Mouse (Mus musculus): ENCODE measurements around the gene Traf1.

Traf1 gene

DNA sequence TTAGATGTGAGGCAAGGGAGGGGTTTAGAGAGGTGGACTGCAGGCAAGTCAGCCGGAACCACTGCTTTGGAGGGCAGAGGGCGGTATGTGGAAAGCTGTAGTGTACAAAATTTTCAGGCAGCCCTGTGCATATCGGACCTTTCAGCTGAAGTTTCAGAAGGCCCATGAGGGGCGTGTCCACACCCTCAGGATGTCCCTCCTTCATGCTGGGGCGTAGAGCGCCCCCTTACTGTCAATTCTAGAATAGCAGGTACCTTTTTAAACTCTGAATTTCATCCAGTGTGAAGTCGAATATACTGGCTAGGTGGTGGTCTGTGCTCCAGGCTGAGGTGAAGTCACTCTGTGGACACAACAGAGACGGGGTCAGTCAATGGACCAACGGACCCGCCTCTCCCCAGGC is 63.8 kb downstream of the Traf1 start:
- peak; percentile 55 for DNase-seq

DNA sequence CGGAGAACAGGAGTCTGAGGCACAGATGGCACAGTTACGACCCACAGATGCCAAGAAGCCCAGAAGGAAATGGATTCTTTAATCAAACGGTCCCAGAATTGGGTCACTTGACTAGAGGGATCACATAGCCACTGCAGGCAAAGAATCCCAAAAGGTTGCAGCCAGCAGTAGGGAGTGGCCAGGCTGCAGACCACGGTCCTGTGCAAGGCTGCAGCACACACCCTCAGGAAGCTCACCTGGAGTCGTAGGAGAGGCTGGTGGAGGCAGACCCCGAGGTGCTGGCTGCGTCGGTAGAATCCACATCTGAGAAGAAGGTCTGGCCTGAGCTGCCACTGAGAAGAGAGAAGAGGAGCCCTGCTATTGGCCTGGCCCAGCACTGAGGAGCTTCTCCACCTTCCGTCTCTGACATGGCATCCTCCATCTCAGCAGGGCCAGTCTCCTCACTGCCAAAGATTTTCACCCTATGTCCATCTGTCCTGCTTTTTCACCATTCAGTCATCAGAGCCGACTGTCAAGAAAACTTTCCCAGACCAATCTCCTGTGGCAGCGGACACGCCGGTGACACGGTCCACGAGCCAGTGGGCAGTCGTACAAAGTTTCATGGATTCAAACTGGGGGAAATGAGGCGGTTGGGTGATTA is 64.6 kb downstream of the Traf1 start:
- DNase-seq, result no peak

DNA sequence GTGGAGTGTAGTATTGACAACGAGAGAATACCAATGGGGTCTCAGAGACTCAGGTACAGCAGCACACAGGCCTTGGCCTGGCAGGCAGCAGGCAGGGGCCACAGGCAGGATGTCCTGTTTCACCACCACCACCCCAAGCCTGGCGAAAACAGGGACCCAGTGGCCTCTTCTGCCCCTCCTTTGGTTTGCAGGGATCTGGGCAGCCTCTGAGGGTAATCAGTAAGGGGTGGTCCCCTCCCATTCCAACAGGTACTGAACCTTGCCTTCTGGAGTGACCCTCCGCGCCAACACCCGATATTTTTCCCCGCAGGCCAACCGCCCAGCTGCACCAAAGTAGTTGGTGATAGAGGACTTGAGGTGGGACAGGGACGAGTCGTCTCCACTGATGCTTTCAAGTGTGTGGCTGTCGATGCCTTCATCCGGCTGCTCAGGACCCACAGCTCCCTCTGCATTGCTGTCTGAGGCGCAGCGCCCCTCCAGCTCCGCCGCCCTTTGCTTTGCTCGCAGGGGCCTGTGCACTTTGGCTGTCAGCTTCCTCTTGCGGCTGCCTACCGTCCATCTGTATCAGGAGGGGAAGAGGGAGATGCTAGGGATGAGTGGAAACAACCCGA is 66.0 kb downstream of the Traf1 start:
- no peak for DNase-seq

DNA sequence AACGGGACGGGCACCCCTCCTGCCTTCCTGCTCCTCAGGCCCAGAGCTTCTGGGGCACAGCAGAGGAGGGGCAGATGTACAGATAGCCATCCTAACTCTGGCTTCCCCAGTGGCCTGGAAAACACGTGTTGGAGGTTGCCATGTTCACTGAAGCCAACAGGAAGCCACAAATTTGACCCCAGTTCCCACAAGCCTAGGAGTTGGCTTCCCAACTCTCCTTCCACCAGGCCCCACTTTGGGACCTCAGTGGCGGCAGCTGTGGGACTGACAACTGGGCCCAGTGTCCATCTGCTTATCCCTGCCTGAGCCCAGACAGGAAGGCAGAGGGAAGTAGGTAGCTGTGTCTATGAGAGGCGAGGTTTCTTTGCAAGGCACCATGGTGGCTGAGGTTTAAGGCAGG is 67.6 kb downstream of the Traf1 start:
- no peak for DNase-seq

Data from kidney, adult 18-20 months (tissue).